Mouse (Mus musculus): ENCODE results near the gene Gphn. TPM values are rescaled to one million over a fixed set of nuclear protein-coding genes. Genes with fewer than 3 reads are reported as not detected.

Gene Gphn
- polyA plus RNA-seq (2012; rRNA removed), result 7.2 and 7.3 TPM in 2 replicates

DNA sequence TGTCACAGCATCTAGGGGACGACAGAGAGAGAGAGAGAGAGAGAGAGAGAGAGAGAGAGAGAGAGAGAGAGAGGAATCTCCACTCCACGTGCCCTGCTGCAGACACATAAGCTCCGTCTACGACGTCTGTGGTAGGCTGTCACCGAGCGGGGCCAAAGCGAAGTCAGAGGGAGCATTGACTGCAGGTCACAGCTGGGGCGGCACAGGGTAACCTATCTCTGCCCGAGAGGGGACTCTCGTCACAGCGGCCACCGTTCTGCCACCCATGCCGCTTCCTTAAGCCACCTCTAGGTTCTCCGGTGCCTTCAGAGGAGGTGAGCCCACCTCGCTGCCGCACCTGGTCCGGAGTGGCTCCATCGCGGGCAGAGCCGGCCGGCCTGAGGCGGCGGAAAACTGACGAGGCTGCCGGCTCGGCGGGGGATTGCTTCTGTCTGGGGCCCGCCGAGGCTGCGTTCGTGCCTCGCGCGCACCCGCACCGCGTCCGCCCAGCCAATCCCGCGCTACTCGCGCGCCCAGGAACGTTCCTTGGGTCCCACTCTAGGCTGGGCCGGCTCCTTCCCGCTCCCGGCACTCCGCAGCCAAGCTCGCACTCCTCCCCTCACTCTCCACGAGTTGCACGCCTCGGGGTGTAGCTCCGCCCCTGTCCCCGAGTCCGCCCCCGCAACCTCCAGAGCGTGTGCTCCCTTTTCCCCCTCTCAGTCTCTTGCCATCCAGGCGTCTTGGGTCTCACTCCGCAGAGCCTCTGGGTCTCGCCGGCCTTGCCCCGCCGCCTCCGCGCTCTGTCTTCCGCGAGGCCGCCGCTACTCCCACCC, at the start of gene Gphn:
Gene Gphn (plus strand): TSS at position 673 of the 812 bp plus-strand sequence.

DNA sequence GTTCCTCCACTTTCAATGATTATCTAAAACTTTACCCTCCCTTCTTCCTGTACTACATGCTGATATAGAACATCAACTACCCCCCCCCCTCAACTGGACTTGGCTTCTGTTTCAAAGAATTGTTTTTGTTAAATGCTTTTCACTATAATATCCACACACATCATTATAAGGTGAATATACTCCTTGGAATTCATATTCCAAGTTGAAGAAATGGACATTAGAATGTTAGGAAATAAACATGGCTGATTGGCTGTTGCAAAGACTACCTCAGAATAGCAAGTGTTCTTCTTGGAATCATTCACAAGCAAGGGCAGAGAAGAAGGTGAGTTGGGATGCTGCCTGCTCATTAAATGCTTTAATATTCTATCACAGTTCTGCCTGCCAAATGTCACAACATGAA, 32.2 kb upstream of the Gphn start, which contains the start of gene Gm6657:
Gene Gm6657 (plus strand): TSS at position 301 of the 400 bp plus-strand sequence.

DNA sequence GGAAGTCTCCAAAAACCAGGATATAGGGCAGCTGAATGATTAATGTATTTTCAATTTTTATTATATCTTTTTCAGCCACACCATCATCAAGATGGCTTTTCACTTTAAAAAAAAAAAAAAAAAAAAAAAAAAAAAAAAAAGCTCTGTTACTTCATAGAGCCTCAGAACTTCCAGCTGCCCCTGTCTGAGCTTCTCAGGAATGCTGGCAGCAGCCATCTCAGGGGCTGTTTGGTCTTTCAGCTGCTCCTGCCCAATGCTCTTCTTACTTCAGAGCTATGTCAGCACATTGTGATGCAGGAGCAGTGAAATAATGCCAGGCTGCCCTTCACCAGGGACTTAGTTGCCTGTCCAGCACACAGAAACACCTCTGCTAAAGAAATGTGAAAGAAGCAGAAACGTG, 465.1 kb downstream of the Gphn start, which contains the start of gene Fam71d:
Gene Fam71d (plus strand): TSS at position 211 of the 400 bp plus-strand sequence.

Other genes with a start within 250 kb of the Gphn start
- gene Gm6657, start 32.1 kb upstream of the Gphn start, polyA plus RNA-seq (2012; rRNA removed), result not detected in 2 replicates

Measured in liver, embryonic 18 days (tissue).